In the genomic region with DNA sequence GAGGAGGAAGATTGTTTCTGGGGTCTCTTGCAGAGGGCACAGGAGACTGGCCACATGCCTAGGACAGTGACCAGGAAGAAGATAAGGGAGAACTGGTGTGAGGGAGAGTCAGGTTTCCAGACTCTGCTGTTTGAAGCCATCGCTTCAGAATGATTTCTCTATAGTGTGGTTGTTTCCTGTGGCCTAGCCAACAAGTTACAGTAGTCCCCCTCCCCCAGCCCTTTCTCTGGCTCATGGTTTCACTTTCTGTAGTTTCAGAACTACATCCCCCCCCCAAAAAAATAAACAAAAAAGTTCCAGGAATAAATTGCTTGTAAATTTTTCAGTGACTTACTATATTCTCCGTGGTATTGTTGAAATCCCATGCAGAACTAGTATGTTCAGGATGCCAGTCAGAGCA, we compare ENCODE assay signal across 21 mouse cellular contexts.
A peak's percentile ranks its signal among the peaks of the same experiment; 100 is the strongest.
DNase-seq lines count a peak whose midpoint lies in the region; ATAC-seq and TF ChIP-seq lines count a peak whose summit lies in the region.
"Had no signal": no experiment of that assay in that cellular context is flagged by ENCODE, and none has a peak within 500 bp of the region (broad histone marks: within the 10 kb centered on the region; RNA-seq: fewer than 3 reads in every experiment).

No protein-coding gene starts in this region.

- 47% methylated on average over 2 of the region's 2 CpGs for WGBS in kidney, postnatal 0 days

- H3K4me2 ChIP-seq in kidney, postnatal 0 days (ENCODE audit: low read length) = no peak overlapping the region
- H3K4me2 ChIP-seq: forebrain, embryonic 13.5 days; hindbrain, embryonic 12.5 days had no signal

- no peak overlapping the region for H3K4me3 ChIP-seq in kidney, postnatal 0 days (replicated peaks; ENCODE audit: low read depth, low read length)
- H3K4me3 ChIP-seq: embryonic facial prominence, embryonic 10.5 days; forebrain, embryonic 13.5 days; gastrocnemius, adult 2 months; hindbrain, embryonic 12.5 days had no signal

- H3K4me1 ChIP-seq in kidney, postnatal 0 days (replicated peaks; ENCODE audit: insufficient read depth, low read length) = peaks cover 34% of the 10 kb centered on the region
- H3K4me1 ChIP-seq: forebrain, embryonic 13.5 days had no signal

- no peaks in the 10 kb centered on the region for H3K9me3 ChIP-seq in kidney, postnatal 0 days (replicated peaks; ENCODE audit: low read length)
- H3K9me3 ChIP-seq: embryonic facial prominence, embryonic 10.5 days; forebrain, embryonic 13.5 days; hindbrain, embryonic 12.5 days had no signal

- no peak for ATAC-seq in kidney, postnatal 0 days (replicated peaks; ENCODE audit: low FRiP score, low read depth)
- ATAC-seq in common myeloid progenitor, adult 5-6 weeks (replicated peaks; ENCODE audit: low read depth, poor library complexity, severe bottlenecking) = 0 out of 2 replicates have a peak, but pooled peaks have one; percentile 18
- ATAC-seq: forebrain, embryonic 13.5 days; forebrain, postnatal 0 days; hindbrain, embryonic 16.5 days had no signal

- H3K36me3 ChIP-seq in kidney, postnatal 0 days (ENCODE audit: insufficient read depth, low read length) = 0 out of 2 replicates have a peak, but pooled peaks cover 5% of the 10 kb centered on the region

- H3K9ac ChIP-seq in kidney, postnatal 0 days (ENCODE audit: low read depth, low read length) = no peak overlapping the region
- H3K9ac ChIP-seq: forebrain, embryonic 13.5 days; forebrain, postnatal 0 days; hindbrain, embryonic 12.5 days had no signal

- peak; percentile 56 for DNase-seq in kidney, postnatal 0 days (ENCODE audit: low spot score)
- no peak for DNase-seq in kidney, postnatal 10 days
- peak; percentile 38 for DNase-seq in CD4-positive helper T cell, adult 2 months (ENCODE audit: low read depth, low spot score)
- DNase-seq in CD4-positive, CD25-positive, alpha-beta regulatory T cell, adult 2 months (ENCODE audit: low read depth, low spot score) = peak; percentile 48
- no peak for DNase-seq in left cerebral cortex, adult 8-10 months (ENCODE audit: low spot score in 2 of 2)
- no peak for DNase-seq in cerebellum, adult 11 months
- DNase-seq in right cerebral cortex, adult 18-20 months = no peak
- DNase-seq: adrenal gland, adult 8-10 months; adrenal gland, postnatal 36 days; cerebellum, adult 8-10 months; cerebellum, postnatal 14 days; forebrain, postnatal 0 days; gastrocnemius, adult 2 months; gastrocnemius, postnatal 25 days; heart, postnatal 10 days; heart, postnatal 4 days had no signal

- no peak for TF ChIP-seq CTCF in kidney, postnatal 0 days (IDR thresholded peaks at IDR 0.05; ENCODE audit: low read depth)

- H3K27me3 ChIP-seq in kidney, postnatal 0 days (ENCODE audit: insufficient read depth, low read length) = no peaks in the 10 kb centered on the region
- H3K27me3 ChIP-seq: forebrain, embryonic 13.5 days; hindbrain, embryonic 12.5 days had no signal

- H3K27ac ChIP-seq in kidney, postnatal 0 days = peak overlapping the region; percentile 32; the same call in 1 of the 2 replicates
- H3K27ac ChIP-seq: embryonic facial prominence, embryonic 10.5 days; forebrain, embryonic 13.5 days; gastrocnemius, adult 2 months; hindbrain, embryonic 12.5 days had no signal

Comparison
In these comparisons a context has a peak if more than half of its experiments do, and no peak if none do; other contexts are left out.
1. DNase-seq: peak in kidney, postnatal 0 days (single experiment), CD4-positive helper T cell, adult 2 months (single experiment) and CD4-positive, CD25-positive, alpha-beta regulatory T cell, adult 2 months (single experiment); none in kidney, postnatal 10 days (single experiment), left cerebral cortex, adult 8-10 months (0 of 2), cerebellum, adult 11 months (single experiment) and right cerebral cortex, adult 18-20 months (single experiment).